Mouse (Mus musculus) liver, embryonic 14.5 days (tissue): ENCODE measurements around the gene Foxl1.

Experiments
- CTCF ChIP-seq: IDR thresholded peaks from 2 replicates; pipeline ENCODE4 v1.5.1; 2016; ENCODE audit warnings: antibody characterized with exemption, low read depth, control low read depth
- EP300 ChIP-seq: IDR thresholded peaks from 2 replicates; pipeline ENCODE4 v1.6.1; 2016; ENCODE audit warnings: antibody characterized with exemption, low read depth

DNA sequence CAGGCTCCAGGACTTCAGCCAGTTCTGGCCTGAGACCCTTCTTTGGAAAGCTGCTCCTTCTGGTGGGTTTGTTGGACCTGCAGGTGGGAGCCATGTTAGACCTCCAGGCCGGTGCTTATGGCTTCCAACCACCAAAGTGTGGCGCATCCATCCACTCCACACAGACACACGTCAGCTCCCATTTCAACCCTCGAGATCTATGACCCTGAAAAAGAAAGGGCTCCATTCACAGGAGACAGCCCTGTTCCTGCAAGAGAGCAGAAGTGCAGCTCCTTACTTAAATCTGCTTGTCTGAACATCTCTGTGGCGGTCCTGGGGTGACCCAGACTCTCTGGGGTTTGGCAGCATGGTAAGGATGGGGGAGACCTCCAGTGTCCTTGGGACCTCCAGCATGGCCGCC, 34.2 kb upstream of the Foxl1 start:
- no peak for TF ChIP-seq CTCF
- no peak for TF ChIP-seq EP300
